Mouse (Mus musculus) stomach, embryonic 14.5 days (tissue): ENCODE results near the gene Pnpo. TPM values are rescaled to one million over a fixed set of nuclear protein-coding genes. Genes with fewer than 3 reads are reported as not detected.

Experiments
- ATAC-seq: fragments of 200-750 bp; cut with Nextera tagmentation; 2 replicates; pipeline ENCODE4 v1.8.0; 2017; ENCODE audit warnings: low read depth, moderate TSS enrichment; ENCODE audit not compliant: insufficient number of reproducible peaks, insufficient read depth, low FRiP score
- H3K27ac ChIP-seq: fragments of 300-500 bp; sonication (generic); 2 replicates; pipeline ENCODE4 v1.5.1; 2014; ENCODE audit warnings: mild to moderate bottlenecking, low read length, moderate library complexity, mixed read lengths
- H3K27me3 ChIP-seq: fragments of 300-500 bp; sonication (generic); 2 replicates; pipeline ENCODE4 v1.6.1; 2014; ENCODE audit warnings: low read length, control low read depth, mixed read lengths; ENCODE audit not compliant: control insufficient read depth, insufficient read depth
- H3K36me3 ChIP-seq: fragments of 300-500 bp; sonication (generic); 2 replicates; pipeline ENCODE4 v1.6.1; 2014; ENCODE audit warnings: mild to moderate bottlenecking, control low read depth, low read length, moderate library complexity, mixed read lengths; ENCODE audit not compliant: control insufficient read depth, insufficient read depth
- H3K4me1 ChIP-seq: fragments of 300-500 bp; sonication (generic); 2 replicates; pipeline ENCODE4 v1.6.1; 2014; ENCODE audit warnings: low read length, control low read depth, mixed read lengths; ENCODE audit not compliant: control insufficient read depth, insufficient read depth
- H3K4me2 ChIP-seq: fragments of 300-500 bp; sonication (generic); replicated peaks from 2 replicates; pipeline ENCODE4 v1.6.1; 2014; ENCODE audit warnings: low read depth, low read length, control low read depth
- H3K4me3 ChIP-seq: fragments of 300-500 bp; sonication (generic); 2 replicates; pipeline ENCODE4 v1.5.1; 2014; ENCODE audit warnings: low read depth, low read length, control low read depth
- H3K9ac ChIP-seq: fragments of 300-500 bp; sonication (generic); replicated peaks from 2 replicates; pipeline ENCODE4 v1.6.1; 2014; ENCODE audit warnings: low read depth, mild to moderate bottlenecking, control low read depth, low read length, moderate library complexity, mixed read lengths
- H3K9me3 ChIP-seq: fragments of 300-500 bp; sonication (generic); 2 replicates; pipeline ENCODE4 v1.6.1; 2016; ENCODE audit warnings: low read depth, low read length, control low read depth; ENCODE audit not compliant: control insufficient read depth
- WGBS: fragments of 180-500 bp; shearing (Covaris S2); extraction: QIAGEN DNeasy Blood & Tissue Kit; methylation state at CpG from one replicate; pipeline ENCODE4 v1.1.7; 2014; 5-methylcytosine and 5-hydroxymethylcytosine counted together
- polyA plus RNA-seq: library from polyadenylated mRNA; unstranded; fragments of >200 nt; fragmentation: Nextera tagmentation; extraction: Ambion mirVana; gene quantifications from 2 replicates; pipeline ENCODE4 v1.2.1, GENCODE M21; 2014

The Pnpo gene
- polyA plus RNA-seq, 1 experiment from 2014 or later: 25.2 TPM

GRCm38 (mm10) chr11:96916044-96916884, 27.5 kb downstream of the Pnpo start, which contains the start of gene Cdk5rap3:
Gene Cdk5rap3, minus strand, starts transcription at chr11:96916496.
- peak; percentile 96 for ATAC-seq

GRCm38 (mm10) chr11:96912682-96913081, 31.1 kb downstream of the Pnpo start:
- Histone ChIP-seq H3K4me3 (no peak overlapping the region), H3K27ac (no peak overlapping the region), H3K27me3 (no peaks in the 10 kb centered on the region), H3K36me3 (peaks cover 13% of the 10 kb centered on the region), H3K4me2 (no peak overlapping the region), H3K9me3 (no peaks in the 10 kb centered on the region), H3K9ac (no peak overlapping the region), H3K4me1 (peaks cover 7% of the 10 kb centered on the region; the same call in 1 of the 2 replicates)
- 83% methylated on average over 11 of the region's 11 CpGs for WGBS
- no peak for ATAC-seq

More at GRCm38 (mm10) chr11:96916044-96916884, 27.5 kb downstream of the Pnpo start, which contains the start of gene Cdk5rap3:
- Histone ChIP-seq H3K27me3 (no peaks in the 10 kb centered on the region), H3K27ac (peak within 1 kb of the TSS; percentile 61), H3K9me3 (no peaks in the 10 kb centered on the region), H3K4me3 (peak within 1 kb of the TSS; percentile 72), H3K4me1 (peaks cover 7% of the 10 kb centered on the region; the same call in 1 of the 2 replicates), H3K9ac (peak within 1 kb of the TSS; percentile 74), H3K4me2 (peak within 1 kb of the TSS; percentile 94), H3K36me3 (peaks cover 4% of the 10 kb centered on the region)
- WGBS: under 1% methylated on average over 55 of the region's 55 CpGs

DNA sequence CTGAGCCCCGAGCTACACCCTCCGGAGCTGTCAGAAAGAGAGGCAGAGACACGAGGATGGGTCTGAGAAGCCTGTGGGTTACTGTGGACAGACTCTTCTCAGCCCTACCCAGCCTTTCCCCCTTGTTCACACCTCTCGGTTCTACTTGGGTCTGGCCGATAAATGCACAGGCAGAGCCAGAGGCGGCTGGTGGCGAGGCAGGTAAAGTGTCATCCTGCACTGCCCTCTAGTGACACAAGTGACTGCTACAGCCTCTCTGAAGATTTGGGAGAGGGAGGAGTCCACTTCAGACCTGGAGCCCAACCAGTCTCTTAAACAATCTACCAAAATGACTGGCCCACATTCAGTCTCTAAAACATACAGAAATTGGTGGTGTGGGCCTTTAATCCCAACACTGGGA, 33.8 kb downstream of the Pnpo start:
- Histone ChIP-seq H3K27me3 (no peaks in the 10 kb centered on the region), H3K4me2 (no peak overlapping the region), H3K4me3 (no peak overlapping the region), H3K36me3 (peaks cover 13% of the 10 kb centered on the region), H3K4me1 (no peaks in the 10 kb centered on the region; the same call in 1 of the 2 replicates), H3K9ac (no peak overlapping the region), H3K27ac (no peak overlapping the region), H3K9me3 (no peaks in the 10 kb centered on the region)
- 25% methylated on average over 7 of the region's 7 CpGs for WGBS
- ATAC-seq: peak; percentile 64; the same call in 1 of the 2 replicates

GRCm38 (mm10) chr11:96908594-96908993, 35.2 kb downstream of the Pnpo start:
- Histone ChIP-seq H3K9me3 (no peaks in the 10 kb centered on the region), H3K36me3 (peaks cover 13% of the 10 kb centered on the region), H3K4me1 (peaks cover 2% of the 10 kb centered on the region; the same call in 1 of the 2 replicates), H3K27me3 (no peaks in the 10 kb centered on the region), H3K27ac (no peak overlapping the region), H3K4me2 (no peak overlapping the region), H3K9ac (no peak overlapping the region), H3K4me3 (no peak overlapping the region)
- WGBS: 83% methylated on average over 12 of the region's 12 CpGs
- no peak for ATAC-seq

DNA sequence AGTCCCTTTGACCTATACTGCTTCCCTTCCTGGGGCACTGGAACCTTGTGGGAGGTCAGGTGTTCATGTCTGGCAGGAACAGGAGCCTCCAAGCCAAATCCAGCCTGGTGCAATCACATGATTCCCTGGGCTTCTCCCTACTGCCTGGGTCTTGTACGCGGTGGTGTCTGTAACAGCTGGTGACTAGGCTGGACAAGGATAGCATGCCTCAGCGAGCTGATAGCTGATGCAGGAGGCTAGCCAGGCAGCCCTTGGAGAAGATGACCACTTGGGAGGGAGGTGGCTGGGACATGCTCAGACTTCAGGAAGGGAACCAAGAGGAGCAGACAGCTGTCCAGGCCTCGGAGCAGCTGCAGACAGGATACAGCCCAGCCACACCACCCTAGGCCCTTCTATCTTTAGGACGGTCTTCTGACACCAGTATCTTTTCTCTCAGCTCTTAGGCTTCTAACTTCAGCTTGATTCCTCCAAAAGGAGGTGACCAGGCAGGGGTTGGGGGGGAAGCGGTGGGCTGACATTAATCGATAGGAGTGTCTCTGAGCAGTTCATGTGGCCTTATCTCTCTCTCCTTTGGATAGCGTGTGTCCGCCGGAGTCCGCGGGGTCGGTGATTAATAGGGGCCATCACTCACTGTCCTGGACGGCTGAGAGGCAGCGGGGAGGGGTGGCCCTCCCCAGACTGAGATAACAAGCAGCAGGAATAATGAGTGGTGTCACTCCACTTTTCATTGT, 37.2 kb downstream of the Pnpo start:
- H3K9me3 ChIP-seq: no peaks in the 10 kb centered on the region
- H3K4me3 ChIP-seq: no peak overlapping the region
- H3K4me1 ChIP-seq: peaks cover 11% of the 10 kb centered on the region
- H3K9ac ChIP-seq: no peak overlapping the region
- ATAC-seq: no peak
- H3K36me3 ChIP-seq: peaks cover 10% of the 10 kb centered on the region
- peak overlapping the region; percentile 7; the same call in 1 of the 2 replicates for H3K27ac ChIP-seq
- 34% methylated on average over 15 of the region's 15 CpGs for WGBS
- no peak overlapping the region for H3K4me2 ChIP-seq
- H3K27me3 ChIP-seq: no peaks in the 10 kb centered on the region

- Histone ChIP-seq H3K4me1 (peaks cover 20% of the 10 kb centered on the region), H3K27ac (0 out of 2 replicates have a peak overlapping the region, but pooled peaks have one; percentile 52), H3K4me2 (no peak overlapping the region), H3K4me3 (no peak overlapping the region), H3K9me3 (no peaks in the 10 kb centered on the region), H3K27me3 (no peaks in the 10 kb centered on the region), H3K9ac (no peak overlapping the region), H3K36me3 (peaks cover under 1% of the 10 kb centered on the region; the same call in 1 of the 2 replicates)
- ATAC-seq: 0 out of 2 replicates have a peak, but pooled peaks have one; percentile 29
- 12% methylated on average over 16 of the region's 16 CpGs for WGBS
Observed at GRCm38 (mm10) chr11:96902639-96903635, 40.8 kb downstream of the Pnpo start.

DNA sequence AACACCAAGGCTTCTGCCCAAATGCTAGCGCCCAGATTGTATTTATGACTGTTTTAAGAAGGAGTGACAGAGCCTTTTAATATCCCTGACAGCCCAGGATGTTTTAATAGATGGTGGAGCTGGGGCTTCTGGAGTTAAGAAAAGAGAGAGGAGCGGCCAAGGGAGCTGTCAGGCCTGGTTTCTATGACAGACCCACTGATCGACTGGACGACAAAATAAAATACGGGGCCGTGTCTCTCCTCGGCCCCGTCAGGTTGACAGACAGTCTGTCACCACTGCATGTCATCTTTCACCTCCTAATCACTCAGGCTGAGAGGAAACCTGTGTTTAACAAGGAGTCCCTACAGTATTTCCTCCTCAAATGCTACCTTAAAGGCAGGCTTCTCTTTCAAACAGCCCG, 42.5 kb downstream of the Pnpo start:
- H3K9me3 ChIP-seq: no peaks in the 10 kb centered on the region
- H3K27me3 ChIP-seq: no peaks in the 10 kb centered on the region
- no peak overlapping the region for H3K4me2 ChIP-seq
- no peak overlapping the region for H3K27ac ChIP-seq
- no peaks in the 10 kb centered on the region for H3K36me3 ChIP-seq
- no peak overlapping the region for H3K4me3 ChIP-seq
- peaks cover 20% of the 10 kb centered on the region for H3K4me1 ChIP-seq
- H3K9ac ChIP-seq: no peak overlapping the region
- WGBS: 73% methylated on average over 9 of the region's 9 CpGs
- ATAC-seq: no peak
